9 mouse cellular contexts compared by ENCODE assay signal in genomic region chr6:31217060-31217541, GRCm38 (mm10).
DNase-seq lines count a peak whose midpoint lies in the region; ATAC-seq lines count a peak whose summit lies in the region.
"Had no signal": no experiment of that assay in that cellular context is flagged by ENCODE, and none has a peak within 500 bp of the region (broad histone marks: within the 10 kb centered on the region; RNA-seq: fewer than 3 reads in every experiment).

No protein-coding gene starts in this region.

- H3K9ac ChIP-seq in hindbrain, embryonic 14.5 days: peak overlapping the region; percentile 74
- peak overlapping the region; percentile 36; the same call in 1 of the 2 replicates for H3K9ac ChIP-seq in midbrain, embryonic 14.5 days (replicated peaks; ENCODE audit: low read length)

- H3K4me2 ChIP-seq in hindbrain, embryonic 14.5 days (replicated peaks): peak overlapping the region; percentile 100
- H3K4me2 ChIP-seq in midbrain, embryonic 14.5 days (ENCODE audit: low read length): peak overlapping the region; percentile 97

- H3K36me3 ChIP-seq in forebrain, embryonic 10.5 days (replicated peaks): no peaks in the 10 kb centered on the region
- no peaks in the 10 kb centered on the region for H3K36me3 ChIP-seq in hindbrain, embryonic 14.5 days (replicated peaks; ENCODE audit: control insufficient read depth, insufficient read depth)
- H3K36me3 ChIP-seq in midbrain, embryonic 14.5 days (ENCODE audit: control insufficient read depth, insufficient read depth, low read length): no peaks in the 10 kb centered on the region
- H3K36me3 ChIP-seq: G1E had no signal

- peaks cover 54% of the 10 kb centered on the region for H3K4me1 ChIP-seq in forebrain, embryonic 10.5 days
- peaks cover 35% of the 10 kb centered on the region for H3K4me1 ChIP-seq in hindbrain, embryonic 14.5 days (replicated peaks; ENCODE audit: control insufficient read depth, insufficient read depth, low read length)
- H3K4me1 ChIP-seq in midbrain, embryonic 14.5 days (ENCODE audit: control insufficient read depth, insufficient read depth, low read length): peaks cover 32% of the 10 kb centered on the region

- ATAC-seq in hindbrain, embryonic 14.5 days (ENCODE audit: low FRiP score): peak; percentile 16
- ATAC-seq in midbrain, embryonic 14.5 days (ENCODE audit: low FRiP score, low TSS enrichment): peak; percentile 29; the same call in 1 of the 2 replicates

- no peaks in the 10 kb centered on the region for H3K9me3 ChIP-seq in forebrain, embryonic 10.5 days
- H3K9me3 ChIP-seq in hindbrain, embryonic 14.5 days (ENCODE audit: control insufficient read depth, low read length): no peaks in the 10 kb centered on the region
- no peaks in the 10 kb centered on the region for H3K9me3 ChIP-seq in midbrain, embryonic 14.5 days (ENCODE audit: control insufficient read depth, low read length)

- WGBS in forebrain, embryonic 10.5 days: under 1% methylated on average over 20 of the region's 20 CpGs
- WGBS in hindbrain, embryonic 14.5 days: under 1% methylated on average over 20 of the region's 20 CpGs
- under 1% methylated on average over 20 of the region's 20 CpGs for WGBS in midbrain, embryonic 14.5 days

- intact Hi-C loops in left cerebral cortex, postnatal 25 days (cut with DNase I): loop anchor here (2.0 kb wide), 2 partner anchors 18 to 140 kb away; no protein-coding TSS in a partner anchor

- H3K4me3 ChIP-seq in forebrain, embryonic 10.5 days: peak overlapping the region; percentile 78
- H3K4me3 ChIP-seq in hindbrain, embryonic 14.5 days (replicated peaks; ENCODE audit: low read length): peak overlapping the region; percentile 81
- peak overlapping the region; percentile 72 for H3K4me3 ChIP-seq in midbrain, embryonic 14.5 days (replicated peaks; ENCODE audit: low read depth, low read length)

- DNase-seq in frontal cortex, adult 2 months (ENCODE audit: extremely low spot score in 1 of 2, low spot score in 1 of 2): peak; percentile 47 to 64
- no peak for DNase-seq in frontal cortex, postnatal 36 days (ENCODE audit: low spot score in 2 of 2)
- DNase-seq in T-cell, adult 2 months (ENCODE audit: low spot score): peak; percentile 68
- peak; percentile 29 for DNase-seq in forebrain, embryonic 10.5 days (ENCODE audit: extremely low spot score, low spot score)
- no peak for DNase-seq in hindbrain, embryonic 14.5 days (ENCODE audit: low spot score)
- DNase-seq in left cerebral cortex, postnatal 25 days (ENCODE audit: low spot score in 2 of 2): peak; percentile 46 to 74
- DNase-seq in midbrain, embryonic 14.5 days: peak; percentile 44
- DNase-seq in thymus, postnatal 14 days: peak; percentile 55

- peaks cover 83% of the 10 kb centered on the region for H3K27me3 ChIP-seq in forebrain, embryonic 10.5 days (ENCODE audit: poor library complexity, severe bottlenecking)
- H3K27me3 ChIP-seq in hindbrain, embryonic 14.5 days (ENCODE audit: control insufficient read depth, insufficient read depth, low read length): peaks cover 37% of the 10 kb centered on the region
- peaks cover 30% of the 10 kb centered on the region for H3K27me3 ChIP-seq in midbrain, embryonic 14.5 days (ENCODE audit: control insufficient read depth, insufficient read depth, low read length)

- H3K27ac ChIP-seq in forebrain, embryonic 10.5 days: 0 out of 2 replicates have a peak overlapping the region, but pooled peaks have one; percentile 72
- H3K27ac ChIP-seq in hindbrain, embryonic 14.5 days: no peak overlapping the region
- H3K27ac ChIP-seq in midbrain, embryonic 14.5 days (replicated peaks; ENCODE audit: low read depth, low read length): no peak overlapping the region

Comparison
In these comparisons a context has a peak if more than half of its experiments do, and no peak if none do; other contexts are left out.
1. DNase-seq: peak in frontal cortex, adult 2 months (2 of 2), T-cell, adult 2 months (single experiment), forebrain, embryonic 10.5 days (single experiment), left cerebral cortex, postnatal 25 days (2 of 2), midbrain, embryonic 14.5 days (single experiment) and thymus, postnatal 14 days (single experiment); none in frontal cortex, postnatal 36 days (0 of 2) and hindbrain, embryonic 14.5 days (single experiment).
2. Peak in every context shown above with its lines, with median percentiles within 50 percentile points of each other: H3K4me3 ChIP-seq.